Mouse (Mus musculus) neural tube, embryonic 15.5 days (tissue): ENCODE results near the gene Nacc2. TPM values are rescaled to one million over a fixed set of nuclear protein-coding genes. Genes with fewer than 3 reads are reported as not detected.
A peak's percentile ranks its signal among the peaks of the same experiment; 100 is the strongest.

Experiments used
- ATAC-seq: fragments of 200-750 bp; cut with Nextera tagmentation; 2 replicates; pipeline ENCODE4 v1.8.0; 2017; ENCODE audit warnings: mild to moderate bottlenecking, moderate TSS enrichment, moderate library complexity; ENCODE audit not compliant: low FRiP score
- H3K27ac ChIP-seq: fragments of 300-500 bp; sonication (generic); replicated peaks from 2 replicates; pipeline ENCODE4 v1.5.1; 2015; ENCODE audit warnings: mild to moderate bottlenecking, inconsistent platforms
- H3K27me3 ChIP-seq: fragments of 300-500 bp; sonication (generic); replicated peaks from 2 replicates; pipeline ENCODE4 v1.6.1; 2015; ENCODE audit warnings: inconsistent platforms
- H3K36me3 ChIP-seq: fragments of 300-500 bp; sonication (generic); 2 replicates; pipeline ENCODE4 v1.6.1; 2015; ENCODE audit warnings: inconsistent platforms
- H3K4me1 ChIP-seq: fragments of 300-500 bp; sonication (generic); 2 replicates; pipeline ENCODE4 v1.6.1; 2015; ENCODE audit warnings: inconsistent platforms
- H3K4me2 ChIP-seq: fragments of 300-500 bp; sonication (generic); 2 replicates; pipeline ENCODE4 v1.6.1; 2015; ENCODE audit warnings: inconsistent platforms, mild to moderate bottlenecking, moderate library complexity
- H3K4me3 ChIP-seq: fragments of 300-500 bp; sonication (generic); replicated peaks from 2 replicates; pipeline ENCODE4 v1.5.1; 2015; ENCODE audit warnings: mild to moderate bottlenecking, inconsistent platforms
- H3K9ac ChIP-seq: fragments of 300-500 bp; sonication (generic); replicated peaks from 2 replicates; pipeline ENCODE4 v1.6.1; 2015; ENCODE audit warnings: mild to moderate bottlenecking, inconsistent platforms
- H3K9me3 ChIP-seq: fragments of 300-500 bp; sonication (generic); replicated peaks from 2 replicates; pipeline ENCODE4 v1.6.1; 2016; ENCODE audit warnings: inconsistent platforms
- WGBS: fragments of 180-500 bp; shearing (Covaris S2); methylation state at CpG from one replicate; pipeline ENCODE4 v1.1.7; 2015; ENCODE audit warnings: mixed read lengths; 5-methylcytosine and 5-hydroxymethylcytosine counted together
- polyA plus RNA-seq: library from polyadenylated mRNA; unstranded; fragments of >200 nt; fragmentation: Nextera tagmentation; extraction: Ambion mirVana; gene quantifications from 2 replicates; pipeline ENCODE4 v1.2.1, GENCODE M21; 2015

The Nacc2 gene
- polyA plus RNA-seq, 1 experiment from 2014 or later: 22.9 TPM

DNA sequence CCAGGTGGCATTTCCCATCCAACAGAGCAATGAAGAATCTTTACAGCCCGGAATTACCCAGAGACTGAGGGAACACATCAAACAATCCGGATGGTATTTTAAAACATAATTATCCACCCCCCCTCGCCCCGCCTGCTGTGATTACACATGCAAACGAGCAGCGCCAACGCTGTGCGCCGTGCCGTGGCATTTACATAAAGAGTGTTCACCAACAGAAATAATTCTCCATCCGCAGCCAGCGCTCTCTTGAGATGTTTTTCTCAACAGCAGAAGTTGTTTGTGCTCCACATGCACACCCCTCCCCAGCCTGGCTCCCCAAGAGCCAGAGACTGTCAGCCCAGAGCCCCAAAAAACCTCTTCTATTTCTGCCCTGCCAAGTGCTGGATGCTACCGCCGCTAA, 56.5 kb downstream of the Nacc2 start:
- H3K4me3 ChIP-seq: no peak overlapping the region
- peaks cover 18% of the 10 kb centered on the region for H3K4me1 ChIP-seq
- H3K9me3 ChIP-seq: no peaks in the 10 kb centered on the region
- H3K27ac ChIP-seq: peak overlapping the region; percentile 30
- H3K36me3 ChIP-seq: 0 out of 2 replicates have a peak, but pooled peaks cover 2% of the 10 kb centered on the region
- WGBS: 12% methylated on average over 14 of the region's 14 CpGs
- no peaks in the 10 kb centered on the region for H3K27me3 ChIP-seq
- ATAC-seq: 0 out of 2 replicates have a peak, but pooled peaks have one; percentile 59
- no peak overlapping the region for H3K9ac ChIP-seq
- H3K4me2 ChIP-seq: peak overlapping the region; percentile 28

DNA sequence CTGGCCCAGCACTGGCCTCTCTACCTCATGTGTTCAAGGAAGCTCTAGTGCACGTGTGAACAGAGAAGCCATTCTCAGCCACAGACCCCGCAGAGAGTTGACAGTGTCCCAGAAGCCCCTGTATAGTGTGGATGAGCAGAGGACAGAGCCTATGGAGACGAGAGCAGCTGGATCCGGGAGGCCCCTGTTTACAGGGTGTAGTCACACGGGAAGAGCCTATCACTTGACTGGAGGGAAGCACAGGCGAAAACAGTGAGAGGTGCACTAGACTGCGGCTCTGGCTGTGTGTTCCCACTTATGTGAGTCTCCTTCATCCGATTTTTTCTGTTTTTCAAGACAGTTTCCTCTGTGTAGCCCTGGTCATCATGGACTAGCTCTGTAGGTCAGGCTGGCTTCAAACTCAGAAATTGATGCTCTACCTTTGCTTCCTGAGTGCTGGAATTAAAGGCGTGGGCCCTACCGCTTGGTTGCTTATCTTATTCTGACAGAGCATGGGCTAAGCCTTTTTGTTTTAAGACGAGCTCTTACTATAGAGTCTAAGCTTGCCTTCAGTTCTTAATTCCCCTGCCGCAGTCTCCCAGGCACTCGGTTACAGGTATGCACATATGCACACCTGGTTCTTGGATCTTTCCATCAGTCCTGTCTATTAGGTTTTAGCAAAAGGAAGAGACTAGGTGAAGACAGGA, 60.1 kb downstream of the Nacc2 start:
- 87% methylated on average over 13 of the region's 13 CpGs for WGBS
- Histone ChIP-seq H3K27me3 (no peaks in the 10 kb centered on the region), H3K9me3 (no peaks in the 10 kb centered on the region), H3K4me1 (peaks cover 18% of the 10 kb centered on the region), H3K36me3 (peaks cover 9% of the 10 kb centered on the region; the same call in 1 of the 2 replicates), H3K4me3 (no peak overlapping the region), H3K27ac (no peak overlapping the region), H3K9ac (no peak overlapping the region), H3K4me2 (no peak overlapping the region)
- no peak for ATAC-seq

DNA sequence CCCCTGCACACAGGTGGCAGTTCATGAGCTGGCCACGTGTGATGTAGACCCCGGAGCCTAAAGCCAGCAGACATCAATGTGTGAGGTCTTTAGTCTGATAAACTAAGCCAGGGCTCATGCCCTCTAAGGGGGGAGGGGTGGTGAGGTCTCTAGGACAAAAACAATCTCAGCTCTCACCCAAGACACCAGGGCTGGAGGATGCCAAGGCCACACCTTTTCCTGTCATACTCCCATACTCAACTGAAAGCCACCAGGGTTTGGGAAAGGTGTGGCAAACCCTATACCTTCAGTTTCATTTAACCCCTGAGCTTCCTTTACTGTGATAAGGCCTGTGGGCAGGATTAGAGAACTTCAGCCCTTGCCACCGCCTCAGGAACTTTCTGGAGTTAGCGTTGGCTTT, 60.8 kb downstream of the Nacc2 start:
- H3K9ac ChIP-seq: no peak overlapping the region
- ATAC-seq: no peak
- WGBS: 82% methylated on average over 4 of the region's 4 CpGs

DNA sequence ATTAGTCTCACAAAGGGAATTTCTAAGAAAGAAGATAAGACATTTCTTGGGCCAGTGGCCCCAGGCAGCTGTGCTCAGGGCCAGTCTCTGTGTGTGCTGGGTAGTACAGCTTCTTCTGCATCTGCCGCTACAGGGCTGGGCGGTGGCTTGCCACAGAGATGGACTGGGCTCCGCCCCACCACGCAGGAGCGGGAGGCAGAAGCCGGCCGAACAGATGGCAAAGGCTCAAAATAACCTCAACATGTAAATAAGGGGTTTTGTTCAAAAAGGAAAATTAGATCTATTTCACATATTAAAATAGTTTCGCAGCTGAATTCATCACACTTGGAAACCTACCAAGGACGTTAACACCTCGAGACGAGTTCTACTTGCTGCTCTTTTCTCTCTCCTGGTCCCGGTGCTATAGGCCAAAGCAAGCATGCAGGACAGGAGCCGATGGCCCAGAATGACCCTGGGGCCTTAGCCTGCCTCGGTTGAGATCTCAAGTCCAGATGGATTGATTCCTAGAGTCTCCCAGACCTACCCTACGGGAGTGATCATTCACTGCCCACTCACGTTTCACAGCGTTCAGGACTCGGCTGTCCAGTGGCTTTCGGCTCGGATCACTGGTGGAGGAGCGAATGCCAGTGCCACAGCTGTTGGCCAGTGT, 61.9 kb downstream of the Nacc2 start:
- Histone ChIP-seq H3K36me3 (peaks cover 9% of the 10 kb centered on the region; the same call in 1 of the 2 replicates), H3K4me3 (no peak overlapping the region), H3K9ac (no peak overlapping the region), H3K4me1 (peaks cover 5% of the 10 kb centered on the region), H3K27me3 (no peaks in the 10 kb centered on the region), H3K9me3 (no peaks in the 10 kb centered on the region), H3K27ac (no peak overlapping the region), H3K4me2 (no peak overlapping the region)
- 71% methylated on average over 21 of the region's 21 CpGs for WGBS
- no peak for ATAC-seq

More for the DNA sequence above, 60.8 kb downstream of the Nacc2 start:
- H3K4me1 ChIP-seq: peaks cover 16% of the 10 kb centered on the region
- H3K4me3 ChIP-seq: no peak overlapping the region
- H3K27ac ChIP-seq: no peak overlapping the region
- peaks cover 9% of the 10 kb centered on the region; the same call in 1 of the 2 replicates for H3K36me3 ChIP-seq
- H3K9me3 ChIP-seq: no peaks in the 10 kb centered on the region
- no peaks in the 10 kb centered on the region for H3K27me3 ChIP-seq
- H3K4me2 ChIP-seq: no peak overlapping the region

DNA sequence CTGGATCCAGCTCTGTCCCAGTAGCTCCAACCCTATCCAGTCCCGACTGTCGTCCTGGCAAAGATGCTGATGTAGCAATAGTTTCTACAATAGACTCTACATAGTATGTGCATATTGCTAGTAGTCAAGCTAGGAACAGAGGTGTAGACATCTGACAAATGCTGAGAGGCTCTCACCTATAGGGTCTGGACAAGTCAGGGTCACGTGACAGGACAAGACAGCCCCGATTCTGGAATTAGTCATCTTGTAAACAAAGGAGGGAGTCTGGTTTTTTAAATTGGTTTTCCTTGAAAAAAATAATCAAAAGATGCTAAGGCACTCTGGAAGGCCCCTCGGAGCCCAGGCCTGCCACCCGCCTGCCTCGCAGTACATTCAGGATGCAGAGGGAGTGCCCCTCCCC, 66.0 kb downstream of the Nacc2 start:
- Histone ChIP-seq H3K27ac (no peak overlapping the region), H3K4me3 (no peak overlapping the region), H3K9me3 (no peaks in the 10 kb centered on the region), H3K9ac (no peak overlapping the region), H3K4me1 (0 out of 2 replicates have a peak, but pooled peaks cover 7% of the 10 kb centered on the region), H3K4me2 (no peak overlapping the region), H3K27me3 (no peaks in the 10 kb centered on the region), H3K36me3 (peaks cover 7% of the 10 kb centered on the region; the same call in 1 of the 2 replicates)
- WGBS: 86% methylated on average over 7 of the region's 7 CpGs
- ATAC-seq: no peak

DNA sequence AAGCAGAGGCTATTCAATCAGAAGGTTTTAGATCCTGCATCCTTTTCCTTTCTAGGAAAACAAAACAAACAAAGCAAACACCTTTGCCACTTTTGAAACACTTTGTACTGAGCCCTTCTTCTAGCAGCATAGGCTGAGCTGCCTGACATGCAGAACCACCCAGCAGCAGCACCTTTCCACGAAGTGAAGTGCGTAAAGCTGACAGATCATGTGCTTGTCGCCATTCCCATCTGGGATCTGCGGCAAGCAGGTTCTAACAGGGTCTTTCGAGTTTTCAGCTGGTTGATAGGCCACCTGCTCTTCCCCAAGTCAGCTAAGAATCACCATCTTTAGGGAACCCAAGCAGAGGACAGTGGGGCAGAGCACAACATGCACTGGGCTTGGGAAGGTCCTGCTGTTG, 66.8 kb downstream of the Nacc2 start:
- Histone ChIP-seq H3K27me3 (no peaks in the 10 kb centered on the region), H3K36me3 (peaks cover 7% of the 10 kb centered on the region; the same call in 1 of the 2 replicates), H3K27ac (no peak overlapping the region), H3K9ac (no peak overlapping the region), H3K4me3 (no peak overlapping the region), H3K4me1 (0 out of 2 replicates have a peak, but pooled peaks cover 7% of the 10 kb centered on the region), H3K4me2 (no peak overlapping the region), H3K9me3 (no peaks in the 10 kb centered on the region)
- no peak for ATAC-seq
- 74% methylated on average over 5 of the region's 5 CpGs for whole genome bisulfite sequencing

DNA sequence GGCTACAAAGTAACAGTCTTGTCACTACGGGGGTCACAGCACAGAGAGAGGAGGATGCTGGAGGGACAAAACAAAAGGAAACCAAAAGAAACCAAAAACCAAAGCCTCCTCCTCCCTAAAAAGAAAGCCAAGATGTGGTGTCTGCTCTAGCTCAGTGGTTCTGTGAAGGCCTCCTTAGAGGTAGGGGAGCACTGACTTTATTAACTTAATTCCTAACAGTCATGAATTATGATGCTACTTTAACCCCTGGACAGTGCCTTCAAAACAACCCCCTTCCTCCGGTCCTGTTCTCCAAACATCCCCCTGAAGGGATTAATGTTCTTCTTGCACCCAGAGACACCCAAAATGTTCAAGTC, 67.3 kb downstream of the Nacc2 start:
- no peak overlapping the region for H3K9ac ChIP-seq

DNA sequence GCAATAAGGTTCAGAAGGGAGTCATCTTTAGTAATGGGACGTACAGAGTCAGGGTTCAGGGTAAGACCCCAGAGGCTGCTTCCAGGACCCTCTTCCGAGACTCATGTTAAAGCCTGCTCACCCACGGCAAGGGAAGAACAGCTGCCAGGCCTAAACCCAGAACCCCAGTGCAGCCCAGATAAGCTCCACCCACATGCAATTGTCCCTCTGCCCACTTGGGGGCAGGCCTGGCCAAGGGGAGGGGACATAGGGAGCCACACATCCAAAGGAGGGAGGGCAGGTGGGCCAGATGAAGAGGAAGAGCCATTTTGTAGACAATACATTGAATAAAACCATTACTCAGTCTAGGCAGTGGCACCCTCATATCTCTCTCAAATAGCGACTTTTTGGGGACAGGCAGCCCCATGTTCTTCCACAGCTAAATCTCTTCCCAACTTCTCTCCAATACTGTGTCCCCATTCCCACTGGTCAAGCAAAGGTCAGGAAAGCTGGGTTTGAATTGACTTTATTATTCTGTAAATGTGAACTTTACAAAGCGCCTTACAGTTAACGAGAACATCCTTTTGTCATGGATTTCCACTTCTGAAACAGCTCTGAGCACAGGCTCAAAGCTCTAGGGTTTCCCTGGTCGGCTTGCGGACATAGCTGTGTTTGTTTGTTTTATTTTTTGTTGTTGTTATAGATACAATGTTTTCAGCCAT, 67.8 kb downstream of the Nacc2 start:
- H3K9me3 ChIP-seq: no peaks in the 10 kb centered on the region
- no peak overlapping the region for H3K27ac ChIP-seq
- peak; percentile 68; the same call in 1 of the 2 replicates for ATAC-seq
- H3K9ac ChIP-seq: no peak overlapping the region
- H3K36me3 ChIP-seq: peaks cover 7% of the 10 kb centered on the region; the same call in 1 of the 2 replicates
- 28% methylated on average over 8 of the region's 8 CpGs for WGBS
- no peak overlapping the region for H3K4me3 ChIP-seq
- no peak overlapping the region for H3K4me2 ChIP-seq
- no peaks in the 10 kb centered on the region for H3K27me3 ChIP-seq
- 0 out of 2 replicates have a peak, but pooled peaks cover 7% of the 10 kb centered on the region for H3K4me1 ChIP-seq

More for the DNA sequence above, 67.3 kb downstream of the Nacc2 start:
- WGBS: 48% methylated on average over 2 of the region's 2 CpGs
- Histone ChIP-seq H3K27me3 (no peaks in the 10 kb centered on the region), H3K4me2 (no peak overlapping the region), H3K27ac (no peak overlapping the region), H3K9me3 (no peaks in the 10 kb centered on the region), H3K4me1 (0 out of 2 replicates have a peak, but pooled peaks cover 7% of the 10 kb centered on the region), H3K36me3 (peaks cover 7% of the 10 kb centered on the region; the same call in 1 of the 2 replicates), H3K4me3 (no peak overlapping the region)
- ATAC-seq: no peak

DNA sequence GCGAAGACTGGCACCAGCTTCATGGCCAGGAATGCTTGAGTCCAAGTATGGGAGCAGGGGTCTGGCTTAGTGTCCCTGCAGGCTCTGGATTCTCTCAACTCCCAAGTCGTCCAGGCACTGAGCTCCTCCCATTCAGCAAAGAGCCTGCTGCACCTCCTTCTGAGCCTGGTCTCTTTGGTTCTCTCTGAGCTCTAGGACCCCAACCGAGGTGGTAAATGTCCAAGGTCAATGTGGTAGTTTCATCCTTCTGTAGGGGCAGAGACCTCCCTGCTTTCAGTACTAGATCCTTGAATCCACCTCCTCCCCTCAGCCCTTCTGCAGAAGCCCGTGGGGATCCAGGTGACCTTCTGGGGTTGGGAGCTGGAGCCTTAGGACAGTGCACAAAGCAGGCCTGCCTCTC, 70.2 kb downstream of the Nacc2 start:
- no peak for ATAC-seq
- no peaks in the 10 kb centered on the region for H3K9me3 ChIP-seq
- no peaks in the 10 kb centered on the region for H3K27me3 ChIP-seq
- 0 out of 2 replicates have a peak, but pooled peaks cover 7% of the 10 kb centered on the region for H3K4me1 ChIP-seq
- WGBS: 48% methylated on average over 4 of the region's 4 CpGs
- H3K4me3 ChIP-seq: no peak overlapping the region
- no peak overlapping the region for H3K9ac ChIP-seq
- no peaks in the 10 kb centered on the region for H3K36me3 ChIP-seq
- H3K27ac ChIP-seq: no peak overlapping the region
- no peak overlapping the region for H3K4me2 ChIP-seq

DNA sequence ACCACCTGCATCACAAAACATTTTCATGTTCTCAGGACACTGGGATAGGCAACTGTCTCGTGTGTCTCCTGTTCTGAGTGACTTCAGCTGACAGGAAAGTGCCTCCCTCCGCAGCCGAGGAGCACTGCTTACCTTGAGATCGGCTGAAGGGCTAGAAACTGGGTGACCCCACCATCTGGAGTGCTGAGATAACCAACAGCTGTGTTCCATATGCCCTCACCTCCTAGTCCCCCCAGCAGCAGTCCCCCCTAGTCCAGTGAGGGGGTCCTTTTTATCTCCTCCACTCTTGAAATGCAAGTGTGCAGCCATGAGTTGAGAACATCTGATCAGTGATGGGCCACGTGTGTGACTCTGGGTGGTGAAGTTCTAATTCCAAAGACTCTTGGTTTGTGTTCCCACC, 74.2 kb downstream of the Nacc2 start:
- H3K4me2 ChIP-seq: no peak overlapping the region
- no peaks in the 10 kb centered on the region for H3K4me1 ChIP-seq
- H3K9me3 ChIP-seq: no peaks in the 10 kb centered on the region
- no peak overlapping the region for H3K27ac ChIP-seq
- ATAC-seq: no peak
- no peak overlapping the region for H3K4me3 ChIP-seq
- no peaks in the 10 kb centered on the region for H3K27me3 ChIP-seq
- no peaks in the 10 kb centered on the region for H3K36me3 ChIP-seq
- 72% methylated on average over 5 of the region's 5 CpGs for WGBS
- H3K9ac ChIP-seq: no peak overlapping the region

DNA sequence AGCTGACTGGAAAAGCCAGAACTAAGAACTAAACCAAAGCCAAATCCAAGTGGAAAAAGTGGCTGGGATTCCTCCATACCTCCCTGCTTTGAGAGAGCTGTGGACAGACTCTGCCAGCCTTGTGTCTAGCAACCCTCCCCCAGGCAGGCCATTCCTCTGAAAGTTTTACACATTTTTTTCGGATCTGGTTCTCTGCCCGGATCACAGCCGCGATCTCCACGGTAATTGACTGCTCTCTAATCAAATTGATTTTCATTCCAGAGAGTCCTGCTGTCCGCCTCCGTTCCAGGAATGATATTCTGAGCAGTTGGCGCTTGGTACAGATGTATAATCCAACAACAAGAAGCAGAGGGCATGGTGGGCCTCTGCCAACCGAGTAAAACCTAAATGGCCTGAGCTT, 78.8 kb downstream of the Nacc2 start:
- no peak overlapping the region for H3K4me3 ChIP-seq
- no peak overlapping the region for H3K9ac ChIP-seq
- H3K27ac ChIP-seq: no peak overlapping the region
- H3K4me1 ChIP-seq: peaks cover 21% of the 10 kb centered on the region
- no peak overlapping the region for H3K4me2 ChIP-seq
- no peaks in the 10 kb centered on the region for H3K9me3 ChIP-seq
- no peak for ATAC-seq
- no peaks in the 10 kb centered on the region for H3K36me3 ChIP-seq
- WGBS: 60% methylated on average over 9 of the region's 9 CpGs
- peaks cover 3% of the 10 kb centered on the region; the same call in 1 of the 2 replicates for H3K27me3 ChIP-seq
